Mouse (Mus musculus) ES-Bruce4 (cell line): Measurements from ENCODE around the gene Fasn. TPM values are rescaled to one million over a fixed set of nuclear protein-coding genes. Genes with fewer than 3 reads are reported as not detected.
"Not testable (repeated sequence)": the region's sequence is repeated elsewhere in the genome, so short reads cannot be mapped to it uniquely, and the experiment has no call there.

ENCODE experiments used
- H3K27ac ChIP-seq: 2 replicates; pipeline ENCODE4 v1.5.1; 2012; ENCODE audit warnings: low read length, inconsistent platforms; ENCODE audit not compliant: insufficient read depth
- H3K27me3 ChIP-seq: 2 replicates; pipeline ENCODE4 v1.6.1; 2012; ENCODE audit warnings: mild to moderate bottlenecking, low read length, inconsistent platforms; ENCODE audit not compliant: control insufficient read depth, poor library complexity, insufficient read depth, severe bottlenecking
- H3K36me3 ChIP-seq: 2 replicates; pipeline ENCODE4 v1.6.1; 2012; ENCODE audit warnings: inconsistent platforms, mild to moderate bottlenecking, low read length, moderate library complexity; ENCODE audit not compliant: control insufficient read depth, poor library complexity, insufficient read depth, severe bottlenecking
- H3K4me1 ChIP-seq: one replicate; pipeline ENCODE4 v1.8.1; 2011; ENCODE audit warnings: low read length; ENCODE audit not compliant: control insufficient read depth, insufficient read depth
- H3K4me3 ChIP-seq: 2 replicates; pipeline ENCODE4 v1.5.1; 2011; ENCODE audit warnings: low read depth, mild to moderate bottlenecking, low read length
- H3K9ac ChIP-seq: 2 replicates; pipeline ENCODE4 v1.6.1; 2012; ENCODE audit warnings: low read depth, mild to moderate bottlenecking, inconsistent platforms; ENCODE audit not compliant: poor library complexity, severe bottlenecking
- H3K9me3 ChIP-seq: replicated peaks from 2 replicates; pipeline ENCODE4 v1.6.1; 2012; ENCODE audit warnings: mild to moderate bottlenecking, low read length, inconsistent platforms; ENCODE audit not compliant: control insufficient read depth, poor library complexity, insufficient read depth, severe bottlenecking
- CTCF ChIP-seq: IDR thresholded peaks from one replicate; pipeline ENCODE4 v1.8.1; 2011; ENCODE audit warnings: low read depth, low read length
- EP300 ChIP-seq: IDR thresholded peaks from 2 replicates; pipeline ENCODE4 v1.6.1; 2011; ENCODE audit warnings: low read depth, low read length; ENCODE audit not compliant: insufficient read depth
- POLR2A ChIP-seq: IDR thresholded peaks from one replicate; pipeline ENCODE4 v1.8.1; 2011; ENCODE audit warnings: low read length; ENCODE audit not compliant: insufficient read depth
- polyA plus RNA-seq: library from polyadenylated mRNA; stranded (reverse); fragments of >200 nt; gene quantifications from 2 replicates; pipeline ENCODE4 v1.2.4, GENCODE M21; 2011; ENCODE audit warnings: low read depth; ENCODE audit not compliant: missing spikeins, insufficient read depth, insufficient read length

Fasn gene
- polyA plus RNA-seq, 1 experiment, result 114 TPM

- Histone ChIP-seq H3K9ac (no peak overlapping the region), H3K4me1 (peaks cover 8% of the 10 kb centered on the region), H3K27me3 (no peaks in the 10 kb centered on the region), H3K27ac (no peak overlapping the region), H3K9me3 (no peaks in the 10 kb centered on the region), H3K4me3 (no peak overlapping the region), H3K36me3 (no peaks in the 10 kb centered on the region)
- TF ChIP-seq POLR2A (no peak), CTCF (no peak), EP300 (no peak)
Measured at GRCm38 (mm10) chr11:120846725-120847475, 22.6 kb upstream of the Fasn start.

- TF ChIP-seq CTCF (no peak), POLR2A (no peak), EP300 (no peak)
- Histone ChIP-seq H3K9me3 (no peaks in the 10 kb centered on the region), H3K4me3 (no peak overlapping the region), H3K4me1 (peaks cover under 1% of the 10 kb centered on the region), H3K9ac (no peak overlapping the region), H3K27ac (no peak overlapping the region), H3K27me3 (no peaks in the 10 kb centered on the region), H3K36me3 (no peaks in the 10 kb centered on the region)
Measured at GRCm38 (mm10) chr11:120844329-120844728, 20.0 kb upstream of the Fasn start.

GRCm38 (mm10) chr11:120833555-120834280 lies 9.4 kb upstream of the Fasn start:
- no peak overlapping the region for H3K27ac ChIP-seq
- no peak for TF ChIP-seq CTCF
- TF ChIP-seq POLR2A, result no peak
- no peak for TF ChIP-seq EP300

GRCm38 (mm10) chr11:120832962-120833361 lies 8.6 kb upstream of the Fasn start:
- H3K4me1 ChIP-seq, H3K27me3 ChIP-seq, H3K9me3 ChIP-seq, H3K36me3 ChIP-seq, H3K27ac ChIP-seq, H3K4me3 ChIP-seq, H3K9ac ChIP-seq: not testable (repeated sequence)

More at GRCm38 (mm10) chr11:120833555-120834280, 9.4 kb upstream of the Fasn start:
- Histone ChIP-seq H3K9ac (no peak overlapping the region), H3K4me1 (no peaks in the 10 kb centered on the region), H3K9me3 (no peaks in the 10 kb centered on the region), H3K4me3 (no peak overlapping the region), H3K27me3 (no peaks in the 10 kb centered on the region), H3K36me3 (no peaks in the 10 kb centered on the region)

GRCm38 (mm10) chr11:120831659-120832440 lies 7.5 kb upstream of the Fasn start:
- H3K4me3 ChIP-seq, result no peak overlapping the region
- H3K9ac ChIP-seq, result no peak overlapping the region
- H3K27ac ChIP-seq, result no peak overlapping the region
- no peaks in the 10 kb centered on the region for H3K4me1 ChIP-seq
- no peaks in the 10 kb centered on the region for H3K9me3 ChIP-seq
- H3K36me3 ChIP-seq, result no peaks in the 10 kb centered on the region
- TF ChIP-seq EP300, result no peak
- TF ChIP-seq CTCF, result no peak
- TF ChIP-seq POLR2A, result no peak
- no peaks in the 10 kb centered on the region for H3K27me3 ChIP-seq

- Histone ChIP-seq H3K9ac (no peak overlapping the region), H3K36me3 (no peaks in the 10 kb centered on the region), H3K27ac (no peak overlapping the region), H3K9me3 (no peaks in the 10 kb centered on the region), H3K27me3 (no peaks in the 10 kb centered on the region), H3K4me3 (no peak overlapping the region), H3K4me1 (peaks cover 5% of the 10 kb centered on the region)
- TF ChIP-seq EP300, result no peak
- no peak for TF ChIP-seq POLR2A
- no peak for TF ChIP-seq CTCF
Measured at GRCm38 (mm10) chr11:120830686-120831085, 6.3 kb upstream of the Fasn start.
